Mouse (Mus musculus): ENCODE data around the gene Copz1. TPM values are rescaled to one million over a fixed set of nuclear protein-coding genes. Genes with fewer than 3 reads are reported as not detected.

The Copz1 gene
- total RNA-seq, 2 experiments from 2014 or later, result 91.0 to 96.2 TPM

DNA sequence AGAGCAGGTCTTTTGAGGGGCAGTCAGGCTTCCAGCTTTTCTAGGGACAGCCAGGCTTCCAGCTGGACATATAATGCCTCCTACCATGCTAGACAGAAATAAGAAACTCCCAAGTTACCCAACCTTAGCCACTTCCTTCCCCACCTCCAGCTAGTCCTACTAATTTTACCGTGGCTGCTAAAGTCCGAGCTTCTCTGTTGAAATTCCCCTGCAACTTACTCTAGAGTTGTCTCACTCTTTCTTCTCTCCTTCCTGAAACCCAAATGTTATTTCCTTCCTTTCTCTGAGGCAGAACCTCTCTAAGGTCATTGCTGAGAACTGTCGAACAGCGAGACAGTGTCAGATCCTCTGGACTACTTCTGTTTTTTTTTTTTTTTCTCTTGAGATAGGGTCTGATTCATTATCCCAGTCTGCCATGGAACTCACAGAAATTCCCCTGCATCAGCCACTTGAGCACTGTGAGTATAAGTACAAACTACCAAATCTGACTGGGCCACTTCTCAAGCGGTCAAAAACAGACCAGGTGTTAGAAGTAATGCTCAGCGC, 37.9 kb downstream of the Copz1 start, which contains the start of gene Gpr84:
Gene Gpr84 (minus strand): TSS at position 248 of the 546 bp plus-strand sequence.
- no peak within 1 kb of the TSS for H3K27ac ChIP-seq
- TF ChIP-seq CTCF (conservative IDR thresholded peaks at IDR 0.05), result no peak
- no peak within 1 kb of the TSS for H3K4me3 ChIP-seq
- DNase-seq (ENCODE audit: low spot score in 2 of 2), result no peak

DNA sequence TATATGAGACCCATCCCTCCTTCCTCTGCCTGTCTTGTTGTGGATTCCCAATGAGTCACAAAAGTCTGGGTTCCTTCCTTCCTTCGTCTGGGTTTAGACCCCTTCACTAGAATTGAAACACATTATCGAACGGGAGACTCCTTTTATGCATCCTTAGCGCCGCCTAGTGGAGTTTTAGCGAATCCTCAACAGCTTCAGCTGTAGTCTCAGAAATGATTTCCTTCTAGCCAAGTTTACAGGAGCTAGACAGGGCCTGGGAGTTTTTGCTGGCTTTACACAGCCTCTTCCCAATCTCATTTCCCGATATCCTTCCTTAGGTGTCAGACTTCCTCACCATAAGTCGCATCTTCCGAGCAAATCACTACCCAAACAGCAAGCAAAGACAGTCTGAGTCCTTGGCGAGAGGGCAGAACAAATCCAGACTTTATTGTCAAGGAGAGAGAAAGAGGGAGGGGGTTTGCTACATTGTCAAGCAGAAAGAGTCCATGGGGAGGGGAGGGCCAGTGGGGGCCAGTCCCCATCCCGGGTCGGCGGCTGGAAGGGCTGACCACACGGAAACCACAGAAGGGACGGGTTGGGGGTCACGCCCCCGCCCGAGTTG, 41.1 kb downstream of the Copz1 start:
- H3K4me3 ChIP-seq, result no peak overlapping the region
- TF ChIP-seq CTCF (conservative IDR thresholded peaks at IDR 0.05), result peak; percentile 93
- peak; percentile 67 to 69 for DNase-seq (ENCODE audit: low spot score in 2 of 2)
- H3K27ac ChIP-seq, result no peak overlapping the region

DNA sequence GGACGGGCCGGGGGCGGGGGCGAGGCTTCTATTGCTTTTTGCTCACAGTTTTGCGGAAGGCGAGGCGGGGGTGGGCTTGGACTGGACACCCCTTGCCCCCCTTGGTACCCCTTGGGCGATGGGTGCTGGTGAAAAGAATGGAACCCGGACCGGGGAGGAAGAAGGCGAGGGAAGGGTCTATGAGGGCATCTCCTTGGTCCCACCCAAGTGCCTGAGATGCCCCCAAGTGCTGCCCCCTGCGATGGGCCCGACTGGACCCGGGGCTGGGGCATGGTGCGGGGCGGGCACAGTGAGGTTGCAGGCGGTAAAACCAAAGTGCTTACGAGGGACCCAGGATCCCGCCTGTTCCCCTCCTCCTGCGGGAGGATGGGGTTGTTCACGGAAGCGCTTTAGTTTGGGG, 41.7 kb downstream of the Copz1 start:
- DNase-seq (ENCODE audit: low spot score in 2 of 2), result no peak
- Histone ChIP-seq H3K27ac (no peak overlapping the region), H3K4me3 (no peak overlapping the region)
- no peak for TF ChIP-seq CTCF (conservative IDR thresholded peaks at IDR 0.05)

DNA sequence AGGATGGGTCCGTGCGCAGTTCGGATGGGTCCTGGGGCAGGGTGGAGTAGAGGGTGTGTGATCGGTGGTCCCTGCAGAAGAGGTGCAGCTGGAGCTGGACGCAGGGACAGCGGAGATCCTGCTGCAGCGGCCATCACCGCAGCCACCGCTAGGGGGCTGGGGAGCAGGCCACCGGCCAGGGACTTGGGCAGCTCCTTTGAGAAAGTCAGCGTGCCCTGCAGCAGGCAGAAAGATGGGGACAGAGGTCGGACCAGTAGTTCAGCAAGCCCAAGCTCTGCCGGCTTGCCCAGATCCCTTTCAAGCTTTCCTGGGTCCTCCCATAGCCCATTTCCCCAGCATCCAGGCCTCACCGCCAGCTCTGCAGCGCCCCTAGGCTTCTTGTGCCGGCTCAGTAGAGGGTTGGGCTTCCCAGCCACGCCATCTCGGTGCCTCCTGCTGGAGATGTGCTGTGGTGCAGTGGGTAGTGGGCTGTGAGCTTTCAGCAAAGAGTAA, 42.5 kb downstream of the Copz1 start:
- peak; percentile 86 for TF ChIP-seq CTCF (conservative IDR thresholded peaks at IDR 0.05)
- H3K27ac ChIP-seq, result peak overlapping the region; percentile 40; the same call in 1 of the 2 replicates
- DNase-seq (ENCODE audit: low spot score in 2 of 2), result peak in 1 of 2 experiments; percentile 68
- H3K4me3 ChIP-seq, result peak overlapping the region; percentile 39

DNA sequence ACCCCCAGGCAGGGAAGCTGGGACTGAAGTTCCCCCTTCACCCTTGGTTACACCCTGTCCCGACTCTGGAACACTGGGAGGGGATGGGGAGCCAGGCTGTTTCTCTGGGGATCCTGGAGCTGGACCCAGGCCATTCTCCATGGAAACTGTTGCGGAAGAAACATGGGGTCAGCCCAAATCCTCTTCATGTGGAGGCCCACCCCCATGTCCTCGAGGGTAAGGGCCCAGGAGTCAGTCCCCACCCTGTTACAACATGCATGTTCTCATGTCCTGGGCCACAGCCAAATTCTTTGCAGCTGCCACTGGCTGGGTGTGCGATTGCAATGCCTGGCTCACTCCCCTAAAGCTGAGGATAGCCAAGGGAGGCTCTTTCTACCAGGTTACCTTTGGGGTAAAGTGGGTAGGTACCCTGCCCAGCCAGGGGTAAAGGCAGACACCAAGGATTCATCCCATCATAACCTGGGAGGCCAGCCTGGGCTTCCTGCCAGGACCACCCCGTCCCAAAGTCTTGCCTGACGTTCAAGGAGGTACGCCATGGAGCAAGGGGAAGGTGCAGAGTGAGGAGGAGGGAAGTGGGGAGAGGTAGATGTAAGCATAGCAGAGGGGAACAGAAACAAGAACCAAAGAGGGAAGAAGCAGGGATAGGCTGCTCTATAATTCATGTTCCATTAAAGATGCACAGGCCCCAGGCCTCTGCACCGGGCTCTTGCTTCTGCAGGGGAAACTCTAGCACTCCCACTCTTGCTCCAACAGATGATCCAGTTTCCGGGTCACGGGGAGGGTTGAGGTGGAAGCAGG, 43.7 kb downstream of the Copz1 start:
- DNase-seq (ENCODE audit: low spot score in 2 of 2), result no peak
- no peak overlapping the region for H3K4me3 ChIP-seq
- H3K27ac ChIP-seq, result no peak overlapping the region
- no peak for TF ChIP-seq CTCF (conservative IDR thresholded peaks at IDR 0.05)

DNA sequence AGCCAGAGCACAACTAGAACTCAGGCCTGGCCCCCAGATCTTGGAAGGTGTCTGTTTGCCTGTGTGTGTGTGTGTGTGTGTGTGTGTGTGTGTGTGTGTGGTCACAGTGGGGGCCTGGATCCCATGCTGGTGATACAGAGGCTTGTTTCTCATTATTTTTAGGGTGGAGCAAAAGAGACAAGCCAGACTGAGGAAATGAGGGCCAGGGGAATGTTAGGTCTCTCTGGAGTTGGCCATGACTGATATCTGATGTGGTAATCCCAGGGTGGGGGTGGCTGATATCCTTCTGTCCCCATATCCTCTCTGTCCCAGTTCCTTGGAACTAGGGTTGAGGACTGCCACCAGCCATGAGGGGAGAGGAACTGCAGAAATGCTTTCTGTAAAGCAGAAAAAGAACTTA, 44.6 kb downstream of the Copz1 start:
- H3K27ac ChIP-seq, result no peak overlapping the region
- H3K4me3 ChIP-seq, result no peak overlapping the region
- no peak for DNase-seq (ENCODE audit: low spot score in 2 of 2)
- no peak for TF ChIP-seq CTCF (conservative IDR thresholded peaks at IDR 0.05)

DNA sequence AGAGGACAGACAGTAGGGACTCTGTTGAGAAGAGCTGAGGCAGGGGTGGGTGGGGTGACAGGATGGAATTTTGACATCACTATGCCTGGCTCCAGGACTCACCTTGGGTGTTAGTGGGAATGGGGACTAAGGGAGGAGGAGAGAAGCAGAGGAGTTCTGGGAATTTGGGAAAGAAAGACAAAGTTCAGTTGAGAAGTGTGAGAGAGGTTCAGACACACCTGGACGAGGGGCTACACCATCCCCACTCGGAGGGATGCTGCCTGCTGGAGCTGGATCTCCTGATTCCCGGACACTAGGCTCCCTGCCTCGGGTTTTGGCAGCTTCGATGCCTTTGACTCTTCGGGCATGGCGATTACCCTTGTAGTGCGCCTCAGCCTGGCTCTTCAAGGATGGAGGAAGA, 45.2 kb downstream of the Copz1 start:
- DNase-seq (ENCODE audit: low spot score in 2 of 2), result no peak
- no peak for TF ChIP-seq CTCF (conservative IDR thresholded peaks at IDR 0.05)
- Histone ChIP-seq H3K27ac (no peak overlapping the region), H3K4me3 (no peak overlapping the region)

DNA sequence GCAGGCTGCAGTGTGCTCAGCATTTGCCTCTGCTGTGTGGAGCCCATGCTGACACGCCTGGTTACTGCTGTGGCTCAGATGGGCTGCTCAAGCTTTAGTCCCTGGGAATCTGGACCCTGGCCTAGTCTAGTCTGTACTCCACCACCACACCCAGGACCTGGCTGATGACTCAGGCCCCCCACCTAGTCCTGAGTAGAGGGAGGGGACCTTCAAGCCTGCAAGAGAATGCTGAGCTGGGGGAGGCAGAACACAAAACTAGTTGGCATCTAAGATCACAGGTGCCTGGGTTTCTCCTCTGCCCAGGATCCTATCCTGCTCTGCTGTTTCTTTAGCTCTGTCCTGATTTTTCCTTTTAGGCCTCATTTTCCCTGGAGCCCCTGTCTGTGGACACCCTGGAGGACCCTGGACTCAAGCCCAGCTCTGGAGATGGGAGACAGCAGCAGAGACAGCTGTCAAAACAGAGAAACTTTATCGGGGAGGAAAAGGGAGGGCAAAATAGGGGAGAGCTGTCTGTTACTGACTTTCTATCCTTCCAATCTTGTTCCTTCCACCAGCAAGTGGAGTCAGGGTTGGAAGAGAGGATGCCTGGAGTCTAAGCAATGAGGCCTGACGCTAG, 45.8 kb downstream of the Copz1 start:
- TF ChIP-seq CTCF (conservative IDR thresholded peaks at IDR 0.05), result no peak
- H3K27ac ChIP-seq, result no peak overlapping the region
- H3K4me3 ChIP-seq, result no peak overlapping the region
- no peak for DNase-seq (ENCODE audit: low spot score in 2 of 2)

DNA sequence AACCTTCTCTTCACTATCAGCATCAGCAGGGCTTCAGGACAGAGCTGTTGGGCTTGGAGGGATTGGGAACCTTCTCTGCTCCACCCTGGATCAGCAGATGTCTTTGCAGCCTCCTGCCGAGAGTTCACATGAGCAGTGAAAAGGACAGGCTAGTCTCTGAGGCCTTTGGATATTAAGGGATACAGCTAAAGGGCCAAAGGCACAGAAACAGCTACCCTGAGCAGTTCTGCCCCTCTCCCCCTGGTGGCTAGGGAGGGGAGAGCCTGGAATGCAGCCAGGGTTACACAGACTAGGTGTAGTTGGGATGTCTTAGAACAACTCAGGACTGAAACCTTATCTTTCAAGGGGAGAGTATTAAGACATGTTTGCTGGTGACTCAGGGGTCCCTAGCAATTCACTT, 48.6 kb downstream of the Copz1 start:
- Histone ChIP-seq H3K27ac (0 out of 2 replicates have a peak overlapping the region, but pooled peaks have one; percentile 14), H3K4me3 (no peak overlapping the region)
- peak; percentile 67 for TF ChIP-seq CTCF (conservative IDR thresholded peaks at IDR 0.05)
- no peak for DNase-seq (ENCODE audit: low spot score in 2 of 2)

DNA sequence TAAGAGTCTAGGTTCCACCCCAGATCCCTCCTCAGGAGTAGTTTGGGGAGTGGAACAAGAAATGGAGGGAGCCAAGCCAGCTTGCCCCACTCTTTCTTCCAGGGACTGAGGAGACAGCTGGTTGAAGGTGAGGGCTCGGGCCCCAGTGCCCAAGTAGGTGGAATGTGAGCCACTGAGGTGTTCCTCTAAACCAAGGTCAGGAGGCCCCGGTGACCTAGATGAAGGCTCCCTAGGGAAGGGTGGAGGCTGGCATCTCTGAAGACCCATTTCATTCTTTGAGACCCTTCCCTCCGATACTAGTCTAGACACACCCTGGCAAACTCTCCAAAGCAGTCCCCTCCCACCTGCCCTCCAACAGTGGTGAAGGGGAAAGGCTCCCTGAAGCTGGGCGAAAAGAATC, 49.9 kb downstream of the Copz1 start:
- peak overlapping the region; percentile 63 for H3K4me3 ChIP-seq
- TF ChIP-seq CTCF (conservative IDR thresholded peaks at IDR 0.05), result no peak
- H3K27ac ChIP-seq, result peak overlapping the region; percentile 79
- DNase-seq (ENCODE audit: low spot score in 2 of 2), result no peak

DNA sequence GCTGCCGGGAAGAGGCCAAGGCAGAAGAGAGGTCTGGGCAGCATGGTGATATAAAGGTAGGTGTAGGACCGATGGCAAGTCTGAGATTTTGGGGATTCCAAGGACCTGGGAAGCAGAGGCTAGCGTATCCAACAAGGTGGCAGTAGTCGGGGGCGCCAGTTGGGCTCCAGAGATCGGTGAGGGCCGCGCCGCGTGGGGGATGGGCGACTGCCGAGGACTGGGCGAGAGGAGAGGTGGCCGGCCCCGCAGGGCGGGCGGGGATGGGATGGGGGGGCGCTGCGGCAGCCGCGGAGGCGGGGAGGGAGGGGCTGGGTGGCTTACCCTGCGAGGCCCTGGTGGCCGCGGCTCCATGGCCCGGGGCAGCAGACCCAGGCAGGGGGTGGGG, 50.5 kb downstream of the Copz1 start:
- no peak for DNase-seq (ENCODE audit: low spot score in 2 of 2)
- Histone ChIP-seq H3K4me3 (peak overlapping the region; percentile 63), H3K27ac (peak overlapping the region; percentile 79)
- TF ChIP-seq CTCF (conservative IDR thresholded peaks at IDR 0.05), result no peak

DNA sequence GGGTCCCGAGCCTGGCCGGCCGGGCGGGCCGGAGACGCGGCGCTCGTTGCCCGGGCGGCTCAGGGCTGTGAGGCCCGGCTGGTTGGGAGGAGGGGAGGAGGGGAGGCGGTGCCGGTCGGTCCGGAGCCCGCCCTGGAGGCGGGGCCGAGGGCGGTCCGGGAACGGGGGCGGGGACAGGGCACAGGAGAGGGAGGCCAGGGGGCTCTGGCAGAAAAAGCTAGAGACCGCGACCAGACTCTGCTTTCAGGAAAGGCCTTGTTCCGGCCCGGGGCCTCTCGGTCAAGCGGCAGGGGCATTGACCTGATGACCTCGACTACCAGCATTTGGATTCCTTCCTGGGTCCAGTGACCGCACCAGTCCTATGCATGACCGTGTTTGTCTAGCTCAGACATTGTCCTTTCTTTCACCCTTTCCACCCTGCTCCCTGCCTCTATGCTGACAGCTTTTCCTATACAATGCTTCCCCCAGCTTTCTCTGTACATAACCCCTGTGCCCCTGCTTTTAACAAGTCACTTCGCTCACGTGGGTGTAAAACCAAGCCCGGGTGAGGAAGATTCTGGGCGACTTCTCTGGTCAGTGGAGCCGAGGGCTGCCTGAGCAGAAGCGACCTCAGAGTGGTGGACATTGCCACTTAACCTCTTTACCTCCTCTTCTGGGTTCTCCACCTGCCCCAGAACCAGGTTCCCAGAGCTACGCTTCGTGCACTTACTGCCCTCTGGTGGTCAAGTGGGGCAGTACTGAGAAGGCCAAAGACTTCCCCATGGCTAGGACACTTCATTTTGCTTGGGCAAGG, 51.1 kb downstream of the Copz1 start:
- Histone ChIP-seq H3K4me3 (peak overlapping the region; percentile 63), H3K27ac (peak overlapping the region; percentile 79)
- peak; percentile 79 to 83 for DNase-seq (ENCODE audit: low spot score in 2 of 2)
- TF ChIP-seq CTCF (conservative IDR thresholded peaks at IDR 0.05), result peak; percentile 94
